Mouse (Mus musculus) embryonic facial prominence, embryonic 10.5 days (tissue): ENCODE measurements around the gene Mfap1a. TPM values are rescaled to one million over a fixed set of nuclear protein-coding genes. Genes with fewer than 3 reads are reported as not detected.

Experiments
- DNase-seq: peaks from one replicate; pipeline ENCODE4 v3.0.0-alpha.2; 2017; ENCODE audit warnings: low spot score
- H3K27ac ChIP-seq: fragments of 300-500 bp; sonication (generic); replicated peaks from 2 replicates; pipeline ENCODE4 v1.5.1; 2016; ENCODE audit warnings: mild to moderate bottlenecking
- H3K27me3 ChIP-seq: fragments of 300-500 bp; sonication (generic); replicated peaks from 2 replicates; pipeline ENCODE4 v1.6.1; 2016; ENCODE audit warnings: low read depth, mild to moderate bottlenecking; ENCODE audit not compliant: poor library complexity, severe bottlenecking
- H3K36me3 ChIP-seq: fragments of 300-500 bp; sonication (generic); replicated peaks from 2 replicates; pipeline ENCODE4 v1.6.1; 2016; ENCODE audit warnings: mild to moderate bottlenecking, moderate library complexity
- H3K4me1 ChIP-seq: fragments of 300-500 bp; sonication (generic); 2 replicates; pipeline ENCODE4 v1.6.1; 2016
- H3K4me3 ChIP-seq: fragments of 300-500 bp; sonication (generic); 2 replicates; pipeline ENCODE4 v1.5.1; 2016; ENCODE audit warnings: mild to moderate bottlenecking, moderate library complexity
- H3K9me3 ChIP-seq: fragments of 300-500 bp; sonication (generic); 2 replicates; pipeline ENCODE4 v1.6.1; 2016; ENCODE audit warnings: mild to moderate bottlenecking
- WGBS: fragments of 180-500 bp; shearing (Covaris S2); methylation state at CpG from one replicate; pipeline ENCODE4 v1.1.7; 2016; 5-methylcytosine and 5-hydroxymethylcytosine counted together
- microRNA-seq: library from miRNA; unstranded; fragments of <30 nt; microRNA quantifications from one replicate; pipeline ENCODE4, GENCODE M21; 2017
- polyA plus RNA-seq: library from polyadenylated mRNA; unstranded; fragments of >200 nt; fragmentation: Nextera tagmentation; extraction: Ambion mirVana; gene quantifications from 2 replicates; pipeline ENCODE4 v1.2.1, GENCODE M21; 2016

Mfap1a gene
- polyA plus RNA-seq, 1 experiment from 2014 or later: 28.6 TPM

- H3K27me3 ChIP-seq: peaks cover 10% of the 10 kb centered on the region
- no peak overlapping the region for H3K4me3 ChIP-seq
- no peak for DNase-seq
- no peaks in the 10 kb centered on the region for H3K9me3 ChIP-seq
- WGBS: 90% methylated on average over 3 of the region's 3 CpGs
- H3K27ac ChIP-seq: no peak overlapping the region
- H3K4me1 ChIP-seq: peaks cover 40% of the 10 kb centered on the region
- H3K36me3 ChIP-seq: peaks cover 14% of the 10 kb centered on the region
These were observed 59.5 kb downstream of the Mfap1a start for GRCm38 (mm10) chr2:121447006-121447405.

GRCm38 (mm10) chr2:121446506-121446905 is 60.0 kb downstream of the Mfap1a start:
- WGBS: 77% methylated on average over 4 of the region's 4 CpGs
- peaks cover 11% of the 10 kb centered on the region for H3K36me3 ChIP-seq
- DNase-seq: no peak
- no peak overlapping the region for H3K27ac ChIP-seq
- H3K27me3 ChIP-seq: peaks cover 15% of the 10 kb centered on the region
- peaks cover 44% of the 10 kb centered on the region for H3K4me1 ChIP-seq
- no peak overlapping the region for H3K4me3 ChIP-seq
- H3K9me3 ChIP-seq: no peaks in the 10 kb centered on the region

DNA sequence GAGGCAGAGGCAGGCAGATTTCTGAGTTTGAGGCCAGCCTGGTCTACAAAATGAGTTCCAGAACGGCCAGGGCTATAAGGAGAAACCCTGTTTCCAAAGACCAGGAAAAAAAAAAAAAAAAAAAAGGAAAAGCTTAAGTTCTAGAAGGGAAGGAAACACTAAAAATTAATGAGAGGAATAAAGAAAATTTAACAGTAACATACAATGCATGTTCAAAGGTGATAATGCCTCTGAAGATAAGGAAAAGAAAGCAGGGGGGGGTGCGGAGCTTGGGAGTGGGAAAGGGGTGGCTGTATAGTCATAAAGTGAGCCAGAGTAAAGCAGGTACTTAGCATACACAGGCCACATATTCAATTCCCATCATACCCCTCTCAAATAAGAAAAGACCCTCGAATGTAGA is 61.3 kb downstream of the Mfap1a start:
- 86% methylated on average over 3 of the region's 3 CpGs for WGBS
- H3K9me3 ChIP-seq: no peaks in the 10 kb centered on the region
- no peak overlapping the region for H3K4me3 ChIP-seq
- peaks cover 31% of the 10 kb centered on the region for H3K4me1 ChIP-seq
- peaks cover 24% of the 10 kb centered on the region for H3K27me3 ChIP-seq
- no peak for DNase-seq
- peaks cover 1% of the 10 kb centered on the region for H3K36me3 ChIP-seq
- no peak overlapping the region for H3K27ac ChIP-seq

DNA sequence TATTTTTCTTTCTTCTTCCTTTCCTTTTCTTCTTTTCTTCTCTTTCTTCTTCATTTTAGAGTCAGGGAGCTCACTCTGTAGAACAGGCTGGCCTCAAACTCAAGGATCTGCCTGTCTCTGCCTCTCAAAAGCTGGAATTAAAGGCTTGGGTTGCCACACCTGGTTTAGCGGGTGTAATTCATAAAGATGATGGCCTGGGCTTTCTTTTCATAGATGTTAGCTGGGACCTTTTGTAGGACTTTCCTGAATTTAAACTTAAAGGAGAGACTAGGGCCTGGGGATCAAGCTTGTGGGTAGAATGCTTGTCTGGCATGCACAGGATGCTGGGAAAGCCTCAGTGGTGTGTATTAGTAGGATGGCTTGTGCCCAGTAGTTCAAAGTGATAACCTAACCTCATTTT is 62.3 kb downstream of the Mfap1a start, which contains the start of gene Ell3:
Ell3 (minus strand) TSS at position 101 of the 400 bp plus-strand sequence.
- Histone ChIP-seq H3K9me3 (no peaks in the 10 kb centered on the region), H3K4me3 (peak within 1 kb of the TSS; percentile 67; the same call in 1 of the 2 replicates), H3K4me1 (peaks cover 30% of the 10 kb centered on the region), H3K36me3 (peaks cover 11% of the 10 kb centered on the region), H3K27ac (no peak within 1 kb of the TSS), H3K27me3 (peaks cover 24% of the 10 kb centered on the region)
- no peak for DNase-seq
- WGBS: 87% methylated on average over 1 of the region's 1 CpGs

- no peak for DNase-seq
- no peaks in the 10 kb centered on the region for H3K9me3 ChIP-seq
- H3K4me3 ChIP-seq: peak overlapping the region; percentile 67
- WGBS: 21% methylated on average over 8 of the region's 8 CpGs
- peaks cover 22% of the 10 kb centered on the region for H3K36me3 ChIP-seq
- no peak overlapping the region for H3K27ac ChIP-seq
- H3K27me3 ChIP-seq: peaks cover 24% of the 10 kb centered on the region
- peaks cover 25% of the 10 kb centered on the region for H3K4me1 ChIP-seq
These were observed 63.5 kb downstream of the Mfap1a start for GRCm38 (mm10) chr2:121443068-121443349.

DNA sequence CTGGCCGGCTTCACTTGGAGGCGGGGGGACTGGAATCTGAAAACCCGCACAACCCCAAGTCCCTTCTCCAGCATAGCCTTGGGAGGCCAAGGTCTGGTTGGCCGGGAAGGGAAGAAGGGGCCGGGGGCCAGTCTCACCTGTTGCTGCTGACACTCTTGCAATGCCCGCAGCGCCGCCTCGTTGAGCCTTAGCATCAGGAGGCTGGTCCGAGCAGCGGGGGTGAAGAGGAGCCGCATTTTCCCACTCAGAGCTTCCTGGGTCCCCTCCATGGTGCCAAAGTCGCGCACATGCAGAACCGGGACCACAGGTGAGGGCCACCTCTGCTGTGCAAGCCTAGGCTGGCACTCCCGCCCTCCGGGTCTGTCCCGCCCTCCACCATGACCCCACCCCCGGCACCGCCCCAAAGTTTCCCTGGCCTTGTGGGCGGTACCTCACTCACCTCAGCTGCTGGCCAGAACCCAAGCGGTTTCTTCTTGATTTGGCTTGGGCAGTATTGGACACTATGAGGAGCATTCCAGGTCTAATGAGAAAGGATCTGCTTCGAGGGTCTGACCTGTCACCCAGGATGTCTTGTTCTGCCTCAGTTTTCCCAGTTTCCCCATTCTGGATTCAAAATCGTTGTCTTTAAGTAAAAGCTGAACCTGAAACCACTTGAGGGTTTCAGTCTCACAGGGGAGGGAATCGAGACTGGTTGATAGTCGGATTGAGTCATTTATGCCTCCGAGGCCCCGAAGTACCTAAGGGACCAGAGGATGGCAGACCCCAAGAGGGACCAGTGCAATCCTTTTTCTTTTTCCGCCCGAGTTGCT is 64.0 kb downstream of the Mfap1a start:
- Histone ChIP-seq H3K4me1 (peaks cover 19% of the 10 kb centered on the region), H3K9me3 (no peaks in the 10 kb centered on the region), H3K27ac (peak overlapping the region; percentile 51), H3K27me3 (peaks cover 24% of the 10 kb centered on the region), H3K4me3 (peak overlapping the region; percentile 67), H3K36me3 (peaks cover 28% of the 10 kb centered on the region)
- peak; percentile 79 for DNase-seq
- 2% methylated on average over 30 of the region's 30 CpGs for WGBS

Small RNAs within 50 kb of the gene (microRNA-seq; reads per million reads assigned to microRNA genes)
- not detected for gene Gm22953

Other genes with a start within 250 kb of the Mfap1a start
- 120 and 124 TPM in 2 replicates for gene Trp53bp1, start 235.3 kb downstream of the Mfap1a start, polyA plus RNA-seq
- gene Map1a, start 217.1 kb downstream of the Mfap1a start, polyA plus RNA-seq: 3.4 and 4.2 TPM in 2 replicates
- 10.2 and 10.5 TPM in 2 replicates for gene Ppip5k1, start 151.3 kb downstream of the Mfap1a start, polyA plus RNA-seq
- gene Ckmt1, start 149.0 kb downstream of the Mfap1a start, polyA plus RNA-seq: 3.6 and 6.0 TPM in 2 replicates
- gene Strc, start 119.5 kb downstream of the Mfap1a start, polyA plus RNA-seq: not detected in 2 replicates
- 609 and 638 TPM in 2 replicates for gene Pdia3, start 92.9 kb downstream of the Mfap1a start, polyA plus RNA-seq
- gene Catsper2, start 92.9 kb downstream of the Mfap1a start, polyA plus RNA-seq: 3.3 and 3.7 TPM in 2 replicates
- gene Ell3, start 62.4 kb downstream of the Mfap1a start, polyA plus RNA-seq: 8.0 and 12.0 TPM in 2 replicates
- gene Serf2, start 57.5 kb downstream of the Mfap1a start, polyA plus RNA-seq: 482 and 494 TPM in 2 replicates
- 143 and 146 TPM in 2 replicates for gene Hypk, start 53.4 kb downstream of the Mfap1a start, polyA plus RNA-seq
- 0.30 and 0.57 TPM in 2 replicates for gene Serinc4, start 49.9 kb downstream of the Mfap1a start, polyA plus RNA-seq
- 53.2 and 55.4 TPM in 2 replicates for gene Mfap1b, start 32.6 kb downstream of the Mfap1a start, polyA plus RNA-seq
- gene Wdr76, start 58 bp upstream of the Mfap1a start, polyA plus RNA-seq: 10.8 TPM in 2 replicates